Mouse (Mus musculus) kidney, adult 2 months (tissue): ENCODE data around the gene Mtmr3. TPM values are rescaled to one million over a fixed set of nuclear protein-coding genes. Genes with fewer than 3 reads are reported as not detected.
A peak's percentile ranks its signal among the peaks of the same experiment; 100 is the strongest.
"Not testable (repeated sequence)": the region's sequence is repeated elsewhere in the genome, so short reads cannot be mapped to it uniquely, and the experiment has no call there.

Experiments
- DNase-seq: peaks from one replicate; pipeline ENCODE4 v3.0.0; 2021
- H3K27ac ChIP-seq: fragments of 200-500 bp; 2 replicates; pipeline ENCODE4 v1.5.1; 2012; ENCODE audit warnings: low read depth, low read length, control low read depth, inconsistent platforms; ENCODE audit not compliant: insufficient read depth
- H3K27me3 ChIP-seq: fragments of 200-500 bp; replicated peaks from 2 replicates; pipeline ENCODE4 v1.6.1; 2012; ENCODE audit warnings: mild to moderate bottlenecking, moderate library complexity, low read length, inconsistent platforms; ENCODE audit not compliant: control insufficient read depth, insufficient read depth
- H3K36me3 ChIP-seq: fragments of 200-500 bp; 2 replicates; pipeline ENCODE4 v1.6.1; 2012; ENCODE audit warnings: mild to moderate bottlenecking, moderate library complexity, low read length, inconsistent platforms; ENCODE audit not compliant: control insufficient read depth, insufficient read depth
- H3K4me1 ChIP-seq: fragments of 200-500 bp; 2 replicates; pipeline ENCODE4 v1.6.1; 2011; ENCODE audit warnings: low read length; ENCODE audit not compliant: control insufficient read depth, insufficient read depth
- H3K4me3 ChIP-seq: fragments of 200-500 bp; 2 replicates; pipeline ENCODE4 v1.5.1; 2011; ENCODE audit warnings: mild to moderate bottlenecking, low read depth, low read length, control low read depth; ENCODE audit not compliant: insufficient read depth
- CTCF ChIP-seq: fragments of 200-500 bp; conservative IDR thresholded peaks from 2 replicates; pipeline ENCODE4 v1.5.1; 2011; ENCODE audit warnings: low read depth, mild to moderate bottlenecking, control low read depth, low read length, moderate library complexity, mixed read lengths; ENCODE audit not compliant: insufficient read depth, insufficient read length
- POLR2A ChIP-seq: fragments of 200-500 bp; IDR thresholded peaks from one replicate; pipeline ENCODE4 v1.6.1; 2011; ENCODE audit warnings: low read depth, low read length, control low read depth
- WGBS: fragments of 180-500 bp; shearing (Covaris S2); methylation state at CpG from one replicate; pipeline ENCODE4 v1.1.7; 2018; 5-methylcytosine and 5-hydroxymethylcytosine counted together
- polyA plus RNA-seq: library from polyadenylated mRNA; depleted of rRNA; stranded (reverse); fragments of >200 nt; gene quantifications from 2 replicates; pipeline ENCODE4 v1.2.3, GENCODE M21; 2012

Gene Mtmr3
- polyA plus RNA-seq, 1 experiment = 30.4 TPM

GRCm38 (mm10) chr11:4547569-4547968, 47.1 kb downstream of the Mtmr3 start:
- H3K27ac ChIP-seq = no peak overlapping the region
- no peaks in the 10 kb centered on the region for H3K27me3 ChIP-seq
- DNase-seq = no peak
- H3K36me3 ChIP-seq = no peaks in the 10 kb centered on the region
- H3K4me3 ChIP-seq = no peak overlapping the region
- 91% methylated on average over 4 of the region's 4 CpGs for WGBS
- TF ChIP-seq POLR2A (no peak), CTCF (no peak)
- no peaks in the 10 kb centered on the region for H3K4me1 ChIP-seq

GRCm38 (mm10) chr11:4545976-4546375, 48.7 kb downstream of the Mtmr3 start:
- Histone ChIP-seq H3K27me3 (no peaks in the 10 kb centered on the region), H3K4me3 (no peak overlapping the region), H3K4me1 (no peaks in the 10 kb centered on the region), H3K27ac (no peak overlapping the region), H3K36me3 (no peaks in the 10 kb centered on the region)
- 57% methylated on average over 3 of the region's 3 CpGs for WGBS
- TF ChIP-seq CTCF = no peak
- TF ChIP-seq POLR2A = no peak
- DNase-seq = peak; percentile 17

- WGBS = 60% methylated on average over 4 of the region's 4 CpGs
- Histone ChIP-seq H3K36me3 (no peaks in the 10 kb centered on the region), H3K27me3 (no peaks in the 10 kb centered on the region), H3K4me1 (no peaks in the 10 kb centered on the region), H3K27ac (no peak overlapping the region), H3K4me3 (no peak overlapping the region)
- TF ChIP-seq POLR2A (no peak), CTCF (no peak)
- DNase-seq = no peak
Measured at GRCm38 (mm10) chr11:4545401-4545800, 49.3 kb downstream of the Mtmr3 start.

GRCm38 (mm10) chr11:4544627-4544921, 50.1 kb downstream of the Mtmr3 start:
- not testable (repeated sequence) for H3K4me1 ChIP-seq, H3K36me3 ChIP-seq, H3K27me3 ChIP-seq, H3K4me3 ChIP-seq, DNase-seq, H3K27ac ChIP-seq
- WGBS = 75% methylated on average over 1 of the region's 1 CpGs

- H3K27me3 ChIP-seq = no peaks in the 10 kb centered on the region
- DNase-seq = no peak
- no peaks in the 10 kb centered on the region for H3K36me3 ChIP-seq
- no peak for TF ChIP-seq CTCF
- no peak for TF ChIP-seq POLR2A
- no peak overlapping the region for H3K4me3 ChIP-seq
- no peak overlapping the region for H3K27ac ChIP-seq
- no peaks in the 10 kb centered on the region for H3K4me1 ChIP-seq
- 85% methylated on average over 7 of the region's 7 CpGs for WGBS
Measured at GRCm38 (mm10) chr11:4543746-4544626, 50.7 kb downstream of the Mtmr3 start.

- TF ChIP-seq CTCF (no peak), POLR2A (no peak)
- no peaks in the 10 kb centered on the region for H3K36me3 ChIP-seq
- WGBS = 83% methylated on average over 2 of the region's 2 CpGs
Measured at GRCm38 (mm10) chr11:4543040-4543551, 51.6 kb downstream of the Mtmr3 start.

GRCm38 (mm10) chr11:4536645-4537044, 58.0 kb downstream of the Mtmr3 start:
- no peak for TF ChIP-seq CTCF
- no peak for TF ChIP-seq POLR2A
- H3K27me3 ChIP-seq = no peaks in the 10 kb centered on the region
- H3K4me3 ChIP-seq = no peak overlapping the region
- H3K27ac ChIP-seq = no peak overlapping the region
- no peaks in the 10 kb centered on the region for H3K36me3 ChIP-seq
- DNase-seq = no peak
- H3K4me1 ChIP-seq = no peaks in the 10 kb centered on the region
- WGBS = 83% methylated on average over 1 of the region's 1 CpGs

More at GRCm38 (mm10) chr11:4543040-4543551, 51.6 kb downstream of the Mtmr3 start:
- Histone ChIP-seq H3K27ac (no peak overlapping the region), H3K27me3 (no peaks in the 10 kb centered on the region), H3K4me1 (no peaks in the 10 kb centered on the region), H3K4me3 (no peak overlapping the region)
- DNase-seq = no peak
